Mouse (Mus musculus) brain, embryonic 14.5 days (tissue): ENCODE results near the gene Cog5.

Experiments used
- CTCF ChIP-seq: fragments of 200-500 bp; IDR thresholded peaks from 2 replicates; pipeline ENCODE4 v1.5.1; 2012; ENCODE audit warnings: inconsistent platforms, mild to moderate bottlenecking, moderate library complexity, borderline replicate concordance; ENCODE audit not compliant: insufficient read depth, insufficient read length; ENCODE audit errors: extremely low read depth
- POLR2A ChIP-seq: fragments of 200-500 bp; IDR thresholded peaks from 2 replicates; pipeline ENCODE4 v1.6.1; 2012; ENCODE audit warnings: mild to moderate bottlenecking, inconsistent platforms, borderline replicate concordance; ENCODE audit not compliant: poor library complexity, insufficient read depth, insufficient read length, severe bottlenecking; ENCODE audit errors: extremely low read depth

DNA sequence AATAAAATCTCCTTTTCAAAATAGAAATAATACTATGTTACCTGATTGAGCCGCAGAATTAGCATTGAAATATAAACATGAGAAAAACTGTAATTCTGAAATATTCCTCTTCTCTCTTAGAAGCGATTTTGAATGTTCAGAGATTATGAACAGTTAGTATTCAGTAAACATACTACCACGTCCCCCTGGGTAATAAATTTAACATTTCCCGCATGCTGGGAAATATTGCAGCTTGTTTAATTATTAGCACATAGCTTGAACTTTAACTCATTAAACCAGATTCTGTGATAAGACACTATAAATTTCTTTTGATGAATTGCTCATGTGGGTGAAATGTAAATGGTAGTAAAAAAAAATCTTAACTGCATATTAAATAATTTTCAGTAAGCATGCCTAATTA is 58.1 kb downstream of the Cog5 start:
- TF ChIP-seq POLR2A (no peak), CTCF (no peak)
